Mouse (Mus musculus) G1E-ER4 (cell line): ENCODE measurements around the gene Gm17332. TPM values are rescaled to one million over a fixed set of nuclear protein-coding genes. Genes with fewer than 3 reads are reported as not detected.

Experiments
- GATA1 ChIP-seq: IDR thresholded peaks from one replicate; pipeline ENCODE4 v1.8.0; 2012; ENCODE audit warnings: low read length, inconsistent platforms
- polyA plus RNA-seq: library from polyadenylated mRNA; stranded (reverse); fragments of >175 nt; gene quantifications from 2 replicates; pipeline ENCODE4 v1.2.3, GENCODE M21; 2012

Gm17332 gene
- not detected in 2 replicates for polyA plus RNA-seq

GRCm38 (mm10) chr11:31182362-31182761 is at the start of gene Gm17332:
Gene Gm17332, minus strand, starts transcription at chr11:31182462.
- no peak for TF ChIP-seq GATA1

GRCm38 (mm10) chr11:31229966-31230365 is 47.7 kb upstream of the Gm17332 start:
- no peak for TF ChIP-seq GATA1

- no peak for TF ChIP-seq GATA1
Observed at GRCm38 (mm10) chr11:31225359-31225758, 43.1 kb upstream of the Gm17332 start.

- TF ChIP-seq GATA1, result no peak
Observed at GRCm38 (mm10) chr11:31218009-31218408, 35.7 kb upstream of the Gm17332 start.

GRCm38 (mm10) chr11:31195621-31196363 is 13.5 kb upstream of the Gm17332 start:
- no peak for TF ChIP-seq GATA1

- TF ChIP-seq GATA1, result no peak
Observed at GRCm38 (mm10) chr11:31194761-31195160, 12.5 kb upstream of the Gm17332 start.

GRCm38 (mm10) chr11:31170052-31170646 is 12.1 kb downstream of the Gm17332 start:
- TF ChIP-seq GATA1, result no peak

- no peak for TF ChIP-seq GATA1
Observed at GRCm38 (mm10) chr11:31169161-31170051, 12.9 kb downstream of the Gm17332 start.

- TF ChIP-seq GATA1, result no peak
Observed at GRCm38 (mm10) chr11:31168831-31169160, 13.5 kb downstream of the Gm17332 start.

GRCm38 (mm10) chr11:31157021-31157420 is 25.2 kb downstream of the Gm17332 start:
- no peak for TF ChIP-seq GATA1

Other genes with a start within 250 kb of the Gm17332 start
- 14.8 and 16.8 TPM in 2 replicates for gene Erlec1, start 228.1 kb downstream of the Gm17332 start, polyA plus RNA-seq
- gene Chac2, start 196.1 kb downstream of the Gm17332 start, polyA plus RNA-seq, result 1.2 and 3.9 TPM in 2 replicates
- not detected in 2 replicates for gene Stc2, start 187.6 kb upstream of the Gm17332 start, polyA plus RNA-seq